In genomic region chr7:98191571-98192250, GRCm38 (mm10) we compare ENCODE assay signal across 10 mouse cellular contexts. TPM values are rescaled to one million over a fixed set of nuclear protein-coding genes. Genes with fewer than 3 reads are reported as not detected.
DNase-seq lines count a peak whose midpoint lies in the region; ATAC-seq and TF ChIP-seq lines count a peak whose summit lies in the region.
"Had no signal": no experiment of that assay in that cellular context is flagged by ENCODE, and none has a peak within 500 bp of the region (broad histone marks: within the 10 kb centered on the region; RNA-seq: fewer than 3 reads in every experiment).

No protein-coding gene starts in this region.

- no peak overlapping the region for H3K27ac ChIP-seq in heart, embryonic 10.5 days
- H3K27ac ChIP-seq in CH12.LX (ENCODE audit: insufficient read depth, low read depth): no peak overlapping the region
- H3K27ac ChIP-seq in embryonic facial prominence, embryonic 10.5 days (replicated peaks): no peak overlapping the region
- no peak overlapping the region for H3K27ac ChIP-seq in liver, embryonic 16.5 days (ENCODE audit: low read length)
- H3K27ac ChIP-seq: heart, embryonic 13.5 days; midbrain, embryonic 15.5 days had no signal

- no peaks in the 10 kb centered on the region for H3K79me2 ChIP-seq in CH12.LX (replicated peaks; ENCODE audit: control insufficient read depth, extremely low read depth, insufficient read depth, poor library complexity, severe bottlenecking)

- intact Hi-C loops in left cerebral cortex, postnatal 4 days (cut with DNase I): no loop called here

- H3K4me1 ChIP-seq in heart, embryonic 10.5 days: peaks cover 23% of the 10 kb centered on the region
- H3K4me1 ChIP-seq in CH12.LX (ENCODE audit: control insufficient read depth in 1 of 2, insufficient read depth in 2 of 2): peaks cover 0 to 6% of the 10 kb centered on the region in 2 experiments; a peak in 2 of 4 replicates
- H3K4me1 ChIP-seq in embryonic facial prominence, embryonic 10.5 days: peaks cover 22% of the 10 kb centered on the region
- H3K4me1 ChIP-seq in liver, embryonic 16.5 days (ENCODE audit: control insufficient read depth, low read depth, low read length): peaks cover 17% of the 10 kb centered on the region

- peak in 1 of 2 experiments; percentile 83; a peak in 2 of 4 replicates for TF ChIP-seq CTCF in CH12.LX (conservative IDR thresholded peaks at IDR 0.05 in 1 of 2, IDR thresholded peaks at IDR 0.05 in 1 of 2; ENCODE audit: low read depth in 2 of 2, low read length in 2 of 2)

- no peak for TF ChIP-seq POLR2A in CH12.LX (IDR thresholded peaks at IDR 0.05; ENCODE audit: low read depth, low read length)

- 59% methylated on average over 17 of the region's 17 CpGs for WGBS in heart, embryonic 10.5 days
- WGBS in embryonic facial prominence, embryonic 10.5 days: 66% methylated on average over 17 of the region's 17 CpGs
- WGBS in liver, embryonic 16.5 days (ENCODE audit: insufficient replicate concordance): 53% methylated on average over 17 of the region's 17 CpGs

- no peak overlapping the region for H3K9ac ChIP-seq in CH12.LX (ENCODE audit: insufficient read depth, low read depth)
- H3K9ac ChIP-seq in liver, embryonic 16.5 days (ENCODE audit: low read depth, low read length): no peak overlapping the region
- H3K9ac ChIP-seq: heart, embryonic 13.5 days; midbrain, embryonic 15.5 days had no signal

- peaks cover 56% of the 10 kb centered on the region for H3K27me3 ChIP-seq in heart, embryonic 10.5 days (ENCODE audit: insufficient read depth, poor library complexity, severe bottlenecking)
- no peaks in the 10 kb centered on the region for H3K27me3 ChIP-seq in CH12.LX (replicated peaks)
- peaks cover 60% of the 10 kb centered on the region for H3K27me3 ChIP-seq in embryonic facial prominence, embryonic 10.5 days (replicated peaks; ENCODE audit: low read depth, poor library complexity, severe bottlenecking)
- peaks cover 45% of the 10 kb centered on the region for H3K27me3 ChIP-seq in liver, embryonic 16.5 days (ENCODE audit: control insufficient read depth, insufficient read depth, low read depth, low read length)

- no peak overlapping the region for H3K4me3 ChIP-seq in heart, embryonic 10.5 days
- H3K4me3 ChIP-seq in CH12.LX (replicated peaks in 1 of 3; ENCODE audit: low read depth in 2 of 3, low read length in 2 of 3, poor library complexity in 1 of 3): no peak overlapping the region
- H3K4me3 ChIP-seq in embryonic facial prominence, embryonic 10.5 days: no peak overlapping the region
- no peak overlapping the region for H3K4me3 ChIP-seq in liver, embryonic 16.5 days (ENCODE audit: low read depth, low read length)
- H3K4me3 ChIP-seq: heart, embryonic 13.5 days; midbrain, embryonic 15.5 days had no signal

- peak; percentile 78 for DNase-seq in heart, embryonic 10.5 days (ENCODE audit: low spot score)
- no peak for DNase-seq in heart, adult 8-10 months (ENCODE audit: low spot score)
- DNase-seq in CH12.LX (ENCODE audit: extremely low read depth): no peak
- DNase-seq in embryonic facial prominence, embryonic 10.5 days (ENCODE audit: low spot score): peak; percentile 54
- DNase-seq in frontal cortex, postnatal 36 days (ENCODE audit: low spot score in 2 of 2): no peak
- no peak for DNase-seq in left cerebral cortex, postnatal 4 days
- DNase-seq in thymus, postnatal 10 days (ENCODE audit: low spot score in 2 of 2): no peak

- ATAC-seq in liver, embryonic 16.5 days (ENCODE audit: low read depth): peak; percentile 22; the same call in 1 of the 2 replicates
- ATAC-seq: midbrain, embryonic 15.5 days had no signal

- TF ChIP-seq RAD21 in CH12.LX (IDR thresholded peaks at IDR 0.05; ENCODE audit: low read depth, low read length): peak; percentile 76

- no peaks in the 10 kb centered on the region for H3K36me3 ChIP-seq in heart, embryonic 10.5 days
- no peaks in the 10 kb centered on the region for H3K36me3 ChIP-seq in CH12.LX (replicated peaks in 1 of 2; ENCODE audit: control insufficient read depth in 1 of 2, insufficient read depth in 1 of 2, low read length in 1 of 2)
- no peaks in the 10 kb centered on the region for H3K36me3 ChIP-seq in embryonic facial prominence, embryonic 10.5 days (replicated peaks)
- H3K36me3 ChIP-seq in liver, embryonic 16.5 days (ENCODE audit: control insufficient read depth, insufficient read depth): no peaks in the 10 kb centered on the region
- H3K36me3 ChIP-seq: heart, embryonic 13.5 days; midbrain, embryonic 15.5 days had no signal

- TF ChIP-seq EP300 in CH12.LX (IDR thresholded peaks at IDR 0.05; ENCODE audit: low read length): no peak

- H3K9me3 ChIP-seq in heart, embryonic 10.5 days: no peaks in the 10 kb centered on the region
- H3K9me3 ChIP-seq in CH12.LX (replicated peaks; ENCODE audit: low read length): peaks cover 8% of the 10 kb centered on the region
- H3K9me3 ChIP-seq in embryonic facial prominence, embryonic 10.5 days: no peaks in the 10 kb centered on the region
- no peaks in the 10 kb centered on the region for H3K9me3 ChIP-seq in liver, embryonic 16.5 days (replicated peaks; ENCODE audit: control insufficient read depth, low read length)
- H3K9me3 ChIP-seq: heart, embryonic 13.5 days; midbrain, embryonic 15.5 days had no signal

- dilution Hi-C loops in CH12.LX (cut with MboI; ENCODE audit: extremely low pct_ligation_motif_present, extremely low pct_unique_long_range_greater_than_20kb, low sequenced_read_pairs): no loop called here

- H3K4me2 ChIP-seq in CH12.LX (ENCODE audit: insufficient read depth, low read depth, poor library complexity, severe bottlenecking): no peak overlapping the region
- H3K4me2 ChIP-seq in liver, embryonic 16.5 days (ENCODE audit: low read depth, low read length): no peak overlapping the region
- H3K4me2 ChIP-seq: heart, embryonic 13.5 days; midbrain, embryonic 15.5 days had no signal

- in situ Hi-C loops in CH12.LX (cut with MboI; ENCODE audit: low pct_ligation_motif_present, low pct_unique_long_range_greater_than_20kb, low sequenced_read_pairs): loop anchor here (5.0 kb wide), 1 partner anchor 49 kb away; no protein-coding TSS in a partner anchor

TF ChIP-seq in CH12.LX, 34 proteins besides CTCF, POLR2A, EP300 and RAD21:
- TF ChIP-seq SMC3 (IDR thresholded peaks at IDR 0.05; ENCODE audit: low read depth, low read length): peak; percentile 76
- no peak for TF ChIP-seq IRF4 (IDR thresholded peaks at IDR 0.05; ENCODE audit: low read depth, low read length)
- TF ChIP-seq ZC3H11A (IDR thresholded peaks at IDR 0.05; ENCODE audit: low read depth, low read length): peak; percentile 6; the same call in 1 of the 2 replicates

RNA-seq across cellular contexts. Expression of gene B3gnt6, which starts 7.6 kb away (rescaled TPM):
- 0.06 TPM in 1 of 2 replicates, not detected in the other for polyA plus RNA-seq in heart, embryonic 10.5 days (2016; fragmentation: Nextera tagmentation; extraction: Ambion mirVana)
- total RNA-seq in heart, adult 8-10 months (2022): not detected
- total RNA-seq in CH12.LX (2012; rRNA removed) (not detected in 2 replicates), CH12.LX (2014; rRNA removed) (not detected in 2 replicates)
- not detected in 2 replicates for polyA plus RNA-seq in CH12.LX (2012; ENCODE audit: insufficient read length, low read depth)
- not detected in 2 replicates for polyA plus RNA-seq in embryonic facial prominence, embryonic 10.5 days (2016; fragmentation: Nextera tagmentation; extraction: Ambion mirVana)
- 0.04 and 0.06 TPM in 2 replicates for polyA plus RNA-seq in liver, embryonic 16.5 days (2015; fragmentation: Nextera tagmentation; extraction: Ambion mirVana)
- under 1 TPM; 0.16 to 0.28 TPM for total RNA-seq in left cerebral cortex, postnatal 4 days (2021)
- polyA plus RNA-seq: heart, embryonic 13.5 days had no signal

RNA-seq across cellular contexts. Expression of gene Capn5, which starts 13.6 kb away (rescaled TPM):
- polyA plus RNA-seq in heart, embryonic 10.5 days (2016; fragmentation: Nextera tagmentation; extraction: Ambion mirVana): 9.4 and 11.0 TPM in 2 replicates
- total RNA-seq in heart, adult 8-10 months (2022): 1 to 10 TPM; 1.2 to 2.9 (median 1.6) TPM
- total RNA-seq in CH12.LX (2012; rRNA removed): 0.29 and 0.55 TPM in 2 replicates
- total RNA-seq in CH12.LX (2014; rRNA removed): 0.22 and 0.27 TPM in 2 replicates
- polyA plus RNA-seq in CH12.LX (2012; ENCODE audit: insufficient read length, low read depth): 0.26 and 0.52 TPM in 2 replicates
- polyA plus RNA-seq in embryonic facial prominence, embryonic 10.5 days (2016; fragmentation: Nextera tagmentation; extraction: Ambion mirVana): 4.7 and 5.1 TPM in 2 replicates
- polyA plus RNA-seq in liver, embryonic 16.5 days (2015; fragmentation: Nextera tagmentation; extraction: Ambion mirVana): 13.0 and 14.1 TPM in 2 replicates
- 10 to 100 TPM; 51.0 to 52.2 TPM for total RNA-seq in left cerebral cortex, postnatal 4 days (2021)

RNA-seq across cellular contexts. Expression of gene Omp, which starts 46.4 kb away (rescaled TPM):
- 0.33 TPM in 2 replicates for polyA plus RNA-seq in heart, embryonic 10.5 days (2016; fragmentation: Nextera tagmentation; extraction: Ambion mirVana)
- under 1 TPM in 3 of 4 experiments, not detected in 1; 0.16 to 0.24 (median 0.20) TPM for total RNA-seq in heart, adult 8-10 months (2022)
- 0.08 TPM in 1 of 2 replicates, not detected in the other for total RNA-seq in CH12.LX (2012; rRNA removed)
- not detected in 2 replicates for total RNA-seq in CH12.LX (2014; rRNA removed)
- not detected in 2 replicates for polyA plus RNA-seq in CH12.LX (2012; ENCODE audit: insufficient read length, low read depth)
- polyA plus RNA-seq in embryonic facial prominence, embryonic 10.5 days (2016; fragmentation: Nextera tagmentation; extraction: Ambion mirVana): 0.18 TPM in 1 of 2 replicates, not detected in the other
- 0.53 and 0.76 TPM in 2 replicates for polyA plus RNA-seq in liver, embryonic 16.5 days (2015; fragmentation: Nextera tagmentation; extraction: Ambion mirVana)
- 1 to 10 TPM; 1.4 to 2.1 TPM for total RNA-seq in left cerebral cortex, postnatal 4 days (2021)

Comparison
In these comparisons a context has a peak if more than half of its experiments do, and no peak if none do; other contexts are left out.
1. DNase-seq: peak in heart, embryonic 10.5 days (single experiment) and embryonic facial prominence, embryonic 10.5 days (single experiment); none in heart, adult 8-10 months (single experiment), CH12.LX (single experiment), frontal cortex, postnatal 36 days (0 of 2), left cerebral cortex, postnatal 4 days (single experiment) and thymus, postnatal 10 days (0 of 2).